Mouse (Mus musculus) E14TG2a.4 (cell line): Measurements from ENCODE around the gene Usp7.

Experiments used
- CTCF ChIP-seq: conservative IDR thresholded peaks from 2 replicates; pipeline ENCODE4 v1.5.1; 2014; ENCODE audit warnings: low read length
- POU5F1 ChIP-seq: IDR thresholded peaks from 2 replicates; pipeline ENCODE4 v1.6.1; 2014; ENCODE audit warnings: low read length, borderline replicate concordance

GRCm38 (mm10) chr16:8714851-8715250 lies 77.3 kb downstream of the Usp7 start:
- TF ChIP-seq POU5F1, result no peak
- no peak for TF ChIP-seq CTCF
